Mouse (Mus musculus) ES-Bruce4 (cell line): ENCODE data around the gene Trak2. TPM values are rescaled to one million over a fixed set of nuclear protein-coding genes. Genes with fewer than 3 reads are reported as not detected.
"Not testable (repeated sequence)": the region's sequence is repeated elsewhere in the genome, so short reads cannot be mapped to it uniquely, and the experiment has no call there.

Experiments used
- H3K27ac ChIP-seq: 2 replicates; pipeline ENCODE4 v1.5.1; 2012; ENCODE audit warnings: low read length, inconsistent platforms; ENCODE audit not compliant: insufficient read depth
- H3K27me3 ChIP-seq: 2 replicates; pipeline ENCODE4 v1.6.1; 2012; ENCODE audit warnings: mild to moderate bottlenecking, low read length, inconsistent platforms; ENCODE audit not compliant: control insufficient read depth, poor library complexity, insufficient read depth, severe bottlenecking
- H3K36me3 ChIP-seq: 2 replicates; pipeline ENCODE4 v1.6.1; 2012; ENCODE audit warnings: inconsistent platforms, mild to moderate bottlenecking, low read length, moderate library complexity; ENCODE audit not compliant: control insufficient read depth, poor library complexity, insufficient read depth, severe bottlenecking
- H3K4me1 ChIP-seq: one replicate; pipeline ENCODE4 v1.8.1; 2011; ENCODE audit warnings: low read length; ENCODE audit not compliant: control insufficient read depth, insufficient read depth
- H3K4me3 ChIP-seq: 2 replicates; pipeline ENCODE4 v1.5.1; 2011; ENCODE audit warnings: low read depth, mild to moderate bottlenecking, low read length
- H3K9ac ChIP-seq: 2 replicates; pipeline ENCODE4 v1.6.1; 2012; ENCODE audit warnings: low read depth, mild to moderate bottlenecking, inconsistent platforms; ENCODE audit not compliant: poor library complexity, severe bottlenecking
- H3K9me3 ChIP-seq: replicated peaks from 2 replicates; pipeline ENCODE4 v1.6.1; 2012; ENCODE audit warnings: mild to moderate bottlenecking, low read length, inconsistent platforms; ENCODE audit not compliant: control insufficient read depth, poor library complexity, insufficient read depth, severe bottlenecking
- polyA plus RNA-seq: library from polyadenylated mRNA; stranded (reverse); fragments of >200 nt; gene quantifications from 2 replicates; pipeline ENCODE4 v1.2.4, GENCODE M21; 2011; ENCODE audit warnings: low read depth; ENCODE audit not compliant: missing spikeins, insufficient read depth, insufficient read length

Trak2 gene
- polyA plus RNA-seq, 1 experiment, result 20.2 TPM

- not testable (repeated sequence) for H3K27me3 ChIP-seq, H3K4me3 ChIP-seq, H3K4me1 ChIP-seq, H3K27ac ChIP-seq, H3K9ac ChIP-seq, H3K36me3 ChIP-seq
- peaks cover 12% of the 10 kb centered on the region for H3K9me3 ChIP-seq
Observed at GRCm38 (mm10) chr1:58860586-58860985, 112.6 kb downstream of the Trak2 start.

GRCm38 (mm10) chr1:58859738-58860365, 113.4 kb downstream of the Trak2 start:
- not testable (repeated sequence) for H3K27ac ChIP-seq, H3K4me3 ChIP-seq, H3K9me3 ChIP-seq, H3K9ac ChIP-seq, H3K4me1 ChIP-seq, H3K36me3 ChIP-seq, H3K27me3 ChIP-seq

- H3K36me3 ChIP-seq, H3K4me1 ChIP-seq, H3K9ac ChIP-seq, H3K27me3 ChIP-seq, H3K27ac ChIP-seq, H3K4me3 ChIP-seq, H3K9me3 ChIP-seq: not testable (repeated sequence)
Observed at GRCm38 (mm10) chr1:58859131-58859530, 114.1 kb downstream of the Trak2 start.

GRCm38 (mm10) chr1:58856811-58857210, 116.4 kb downstream of the Trak2 start:
- not testable (repeated sequence) for H3K27me3 ChIP-seq

More at GRCm38 (mm10) chr1:58856811-58857210, 116.4 kb downstream of the Trak2 start:
- not testable (repeated sequence) for H3K27ac ChIP-seq, H3K4me1 ChIP-seq, H3K4me3 ChIP-seq, H3K9me3 ChIP-seq, H3K9ac ChIP-seq, H3K36me3 ChIP-seq

Other genes with a start within 250 kb of the Trak2 start
- gene Casp8, start 178.1 kb downstream of the Trak2 start, polyA plus RNA-seq, result 4.0 and 4.5 TPM in 2 replicates
- 10.2 and 12.4 TPM in 2 replicates for gene Stradb, start 92 bp upstream of the Trak2 start, polyA plus RNA-seq
- not detected in 2 replicates for gene C2cd6, start 121.5 kb upstream of the Trak2 start, polyA plus RNA-seq
- 20.4 and 23.1 TPM in 2 replicates for gene Tmem237, start 147.0 kb upstream of the Trak2 start, polyA plus RNA-seq
- gene Mpp4, start 190.0 kb upstream of the Trak2 start, polyA plus RNA-seq, result 0.54 and 0.97 TPM in 2 replicates